Mouse (Mus musculus) bone marrow macrophage, adult 2 months (primary cell): Measurements from ENCODE around the gene Slc38a3.

ENCODE experiments used
- CTCF ChIP-seq: IDR thresholded peaks from 2 replicates; pipeline ENCODE4 v1.5.1; 2012; ENCODE audit warnings: low read depth, mild to moderate bottlenecking, low read length, moderate library complexity
- POLR2A ChIP-seq: IDR thresholded peaks from 2 replicates; pipeline ENCODE4 v1.6.1; 2012; ENCODE audit warnings: mild to moderate bottlenecking, low read depth, low read length, borderline replicate concordance

GRCm38 (mm10) chr9:107645577-107645976 is 23.8 kb downstream of the Slc38a3 start:
- TF ChIP-seq CTCF: peak; percentile 93
- no peak for TF ChIP-seq POLR2A
